ENCODE assay signal across 8 mouse cellular contexts in the genomic region with DNA sequence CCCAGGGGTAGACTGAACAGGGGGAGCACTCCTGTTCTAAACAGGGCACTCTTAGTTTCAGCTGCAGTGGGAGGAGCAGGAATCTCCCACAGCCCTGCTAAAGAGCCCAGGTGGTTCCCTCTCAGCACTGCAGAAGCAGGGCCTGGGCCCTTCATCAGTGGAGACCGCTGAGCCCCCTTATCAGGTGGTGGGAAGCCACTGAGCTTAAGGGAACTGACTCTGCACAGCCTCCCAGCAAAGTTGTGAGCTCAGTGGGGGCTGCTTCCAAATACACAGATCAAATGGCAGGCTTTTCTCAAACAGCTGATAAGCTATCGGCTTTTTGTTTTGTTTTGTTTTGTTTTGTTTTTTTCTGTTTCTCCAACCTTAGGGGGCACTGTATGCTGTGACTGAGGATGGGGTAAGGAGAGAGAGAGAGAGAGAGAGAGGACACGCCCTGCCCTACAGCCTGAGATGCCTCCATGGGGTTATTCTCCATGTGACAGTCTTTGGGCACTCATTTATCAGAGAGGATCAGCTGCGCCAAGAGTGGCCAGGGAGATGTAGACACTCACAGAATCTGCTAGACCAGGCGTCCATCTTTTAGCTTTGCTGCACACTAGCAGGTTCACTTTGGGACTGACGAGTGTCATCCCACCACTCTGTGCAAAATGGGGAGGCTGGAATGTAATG.
DNase-seq lines count a peak whose midpoint lies in the region; ATAC-seq and TF ChIP-seq lines count a peak whose summit lies in the region.

No protein-coding gene starts in this region.

- H3K4me2 ChIP-seq in kidney, embryonic 14.5 days (replicated peaks; ENCODE audit: low read depth, low read length): peak overlapping the region; percentile 89; the same call in 1 of the 2 replicates
- peak overlapping the region; percentile 96 for H3K4me2 ChIP-seq in hindbrain, postnatal 0 days (ENCODE audit: low read depth, low read length)
- H3K4me2 ChIP-seq in neural tube, embryonic 15.5 days: peak overlapping the region; percentile 99

- no peaks in the 10 kb centered on the region for H3K9me3 ChIP-seq in kidney, embryonic 14.5 days (ENCODE audit: control insufficient read depth, low read length)
- no peaks in the 10 kb centered on the region for H3K9me3 ChIP-seq in hindbrain, postnatal 0 days (ENCODE audit: low read length)
- H3K9me3 ChIP-seq in neural tube, embryonic 15.5 days (replicated peaks): no peaks in the 10 kb centered on the region

- WGBS in kidney, embryonic 14.5 days: 65% methylated on average over 6 of the region's 6 CpGs
- 61% methylated on average over 6 of the region's 6 CpGs for WGBS in hindbrain, postnatal 0 days
- 78% methylated on average over 6 of the region's 6 CpGs for WGBS in neural tube, embryonic 15.5 days

- no peak for DNase-seq in kidney, postnatal 36 days
- peak; percentile 43 to 54 for DNase-seq in cerebellum, postnatal 14 days
- no peak for DNase-seq in hindbrain, postnatal 0 days (ENCODE audit: low spot score)
- DNase-seq in embryo, embryonic 9.5 days (ENCODE audit: extremely low spot score): no peak
- no peak for DNase-seq in adrenal gland, adult (ENCODE audit: inconsistent age in 2 of 2, low spot score in 1 of 2)
- no peak for DNase-seq in gastrocnemius, adult 18-20 months (ENCODE audit: low spot score)

- no peaks in the 10 kb centered on the region for H3K27me3 ChIP-seq in kidney, embryonic 14.5 days (ENCODE audit: control insufficient read depth, insufficient read depth, low read length)
- no peaks in the 10 kb centered on the region for H3K27me3 ChIP-seq in hindbrain, postnatal 0 days (ENCODE audit: insufficient read depth, low read length)
- peaks cover 20% of the 10 kb centered on the region for H3K27me3 ChIP-seq in neural tube, embryonic 15.5 days (replicated peaks)

- H3K9ac ChIP-seq in kidney, embryonic 14.5 days (ENCODE audit: low read depth, low read length): no peak overlapping the region
- H3K9ac ChIP-seq in hindbrain, postnatal 0 days (replicated peaks; ENCODE audit: low read length): no peak overlapping the region
- no peak overlapping the region for H3K9ac ChIP-seq in neural tube, embryonic 15.5 days (replicated peaks)

- no peak overlapping the region for H3K27ac ChIP-seq in kidney, embryonic 14.5 days (ENCODE audit: low read depth, low read length)
- H3K27ac ChIP-seq in hindbrain, postnatal 0 days: no peak overlapping the region
- H3K27ac ChIP-seq in neural tube, embryonic 15.5 days (replicated peaks): no peak overlapping the region

- H3K36me3 ChIP-seq in kidney, embryonic 14.5 days (ENCODE audit: control insufficient read depth, insufficient read depth, low read length): peaks cover 23% of the 10 kb centered on the region
- no peaks in the 10 kb centered on the region for H3K36me3 ChIP-seq in hindbrain, postnatal 0 days (ENCODE audit: insufficient read depth, low read length)
- H3K36me3 ChIP-seq in neural tube, embryonic 15.5 days: no peaks in the 10 kb centered on the region

- TF ChIP-seq CTCF in hindbrain, postnatal 0 days (IDR thresholded peaks at IDR 0.05; ENCODE audit: low read depth): no peak

- H3K4me1 ChIP-seq in kidney, embryonic 14.5 days (ENCODE audit: control insufficient read depth, insufficient read depth, low read length): peaks cover 38% of the 10 kb centered on the region
- H3K4me1 ChIP-seq in hindbrain, postnatal 0 days (ENCODE audit: insufficient read depth, low read length): peaks cover 7% of the 10 kb centered on the region
- peaks cover 38% of the 10 kb centered on the region for H3K4me1 ChIP-seq in neural tube, embryonic 15.5 days

- H3K4me3 ChIP-seq in kidney, embryonic 14.5 days (ENCODE audit: low read length): peak overlapping the region; percentile 1; the same call in 1 of the 2 replicates
- H3K4me3 ChIP-seq in hindbrain, postnatal 0 days (ENCODE audit: low read length): peak overlapping the region; percentile 52
- peak overlapping the region; percentile 52 for H3K4me3 ChIP-seq in neural tube, embryonic 15.5 days (replicated peaks)

- no peak for ATAC-seq in kidney, embryonic 14.5 days (ENCODE audit: low FRiP score, low TSS enrichment)
- no peak for ATAC-seq in hindbrain, postnatal 0 days
- ATAC-seq in neural tube, embryonic 15.5 days (ENCODE audit: low FRiP score): no peak

Comparison
In these comparisons a context has a peak if more than half of its experiments do, and no peak if none do; other contexts are left out.
1. H3K4me3 ChIP-seq: peak in every context shown above with its lines; median percentile 52 in hindbrain, postnatal 0 days; 52 in neural tube, embryonic 15.5 days; 1 in kidney, embryonic 14.5 days.
2. DNase-seq: peak in cerebellum, postnatal 14 days (2 of 2); none in kidney, postnatal 36 days (0 of 2), hindbrain, postnatal 0 days (single experiment), embryo, embryonic 9.5 days (single experiment), adrenal gland, adult (0 of 2) and gastrocnemius, adult 18-20 months (single experiment).
3. Peak in every context shown above with its lines, with median percentiles within 50 percentile points of each other: H3K4me2 ChIP-seq.